Mouse (Mus musculus): ENCODE data around the gene Cldn4. TPM values are rescaled to one million over a fixed set of nuclear protein-coding genes. Genes with fewer than 3 reads are reported as not detected.

Cldn4 gene
- polyA plus RNA-seq, 1 experiment from 2014 or later, result 43.8 TPM

- Histone ChIP-seq H3K27me3 (ENCODE audit: control insufficient read depth, insufficient read depth, low read length) (no peaks in the 10 kb centered on the region), H3K4me2 (replicated peaks; ENCODE audit: low read depth) (no peak overlapping the region), H3K27ac (replicated peaks) (no peak overlapping the region), H3K4me1 (replicated peaks; ENCODE audit: control insufficient read depth, insufficient read depth) (peaks cover 5% of the 10 kb centered on the region), H3K36me3 (ENCODE audit: control insufficient read depth, insufficient read depth, low read length) (no peaks in the 10 kb centered on the region), H3K9ac (ENCODE audit: low read length) (no peak overlapping the region), H3K9me3 (ENCODE audit: control insufficient read depth, low read length) (no peaks in the 10 kb centered on the region), H3K4me3 (ENCODE audit: low read depth, low read length) (no peak overlapping the region)
- TF ChIP-seq CTCF (IDR thresholded peaks at IDR 0.05; ENCODE audit: low read depth) (peak; percentile 83), EP300 (optimal IDR thresholded peaks at IDR 0.05) (no peak)
- ATAC-seq (ENCODE audit: low FRiP score, low TSS enrichment) (peak; percentile 54; the same call in 1 of the 2 replicates), DNase-seq (ENCODE audit: low spot score) (peak; percentile 40)
- WGBS, result 27% methylated on average over 12 of the region's 12 CpGs
These were observed 45.6 kb downstream of the Cldn4 start for GRCm38 (mm10) chr5:134901012-134901643.

- Histone ChIP-seq H3K36me3 (ENCODE audit: control insufficient read depth, insufficient read depth, low read length) (no peaks in the 10 kb centered on the region), H3K9ac (ENCODE audit: low read length) (peak overlapping the region; percentile 27; the same call in 1 of the 2 replicates), H3K4me3 (ENCODE audit: low read depth, low read length) (no peak overlapping the region), H3K27me3 (ENCODE audit: control insufficient read depth, insufficient read depth, low read length) (no peaks in the 10 kb centered on the region), H3K4me2 (replicated peaks; ENCODE audit: low read depth) (no peak overlapping the region), H3K4me1 (replicated peaks; ENCODE audit: control insufficient read depth, insufficient read depth) (peaks cover 5% of the 10 kb centered on the region), H3K9me3 (ENCODE audit: control insufficient read depth, low read length) (no peaks in the 10 kb centered on the region), H3K27ac (replicated peaks) (peak overlapping the region; percentile 30)
- ATAC-seq (ENCODE audit: low FRiP score, low TSS enrichment) (peak; percentile 52; the same call in 1 of the 2 replicates), DNase-seq (ENCODE audit: low spot score) (no peak)
- WGBS, result 21% methylated on average over 17 of the region's 17 CpGs
- TF ChIP-seq EP300 (optimal IDR thresholded peaks at IDR 0.05) (no peak), CTCF (IDR thresholded peaks at IDR 0.05; ENCODE audit: low read depth) (no peak)
These were observed 49.1 kb downstream of the Cldn4 start for GRCm38 (mm10) chr5:134897596-134897995.

GRCm38 (mm10) chr5:134896965-134897364, 49.8 kb downstream of the Cldn4 start:
- Histone ChIP-seq H3K4me3 (ENCODE audit: low read depth, low read length) (no peak overlapping the region), H3K27ac (replicated peaks) (peak overlapping the region; percentile 30; the same call in 1 of the 2 replicates), H3K4me1 (replicated peaks; ENCODE audit: control insufficient read depth, insufficient read depth) (peaks cover 5% of the 10 kb centered on the region), H3K4me2 (replicated peaks; ENCODE audit: low read depth) (no peak overlapping the region), H3K36me3 (ENCODE audit: control insufficient read depth, insufficient read depth, low read length) (no peaks in the 10 kb centered on the region), H3K9ac (ENCODE audit: low read length) (no peak overlapping the region), H3K9me3 (ENCODE audit: control insufficient read depth, low read length) (no peaks in the 10 kb centered on the region), H3K27me3 (ENCODE audit: control insufficient read depth, insufficient read depth, low read length) (no peaks in the 10 kb centered on the region)
- no peak for ATAC-seq (ENCODE audit: low FRiP score, low TSS enrichment)
- WGBS, result 69% methylated on average over 8 of the region's 8 CpGs
- DNase-seq (ENCODE audit: low spot score), result no peak
- TF ChIP-seq EP300 (optimal IDR thresholded peaks at IDR 0.05), result no peak
- no peak for TF ChIP-seq CTCF (IDR thresholded peaks at IDR 0.05; ENCODE audit: low read depth)

GRCm38 (mm10) chr5:134895291-134895690, 51.4 kb downstream of the Cldn4 start:
- Histone ChIP-seq H3K27me3 (ENCODE audit: control insufficient read depth, insufficient read depth, low read length) (no peaks in the 10 kb centered on the region), H3K36me3 (ENCODE audit: control insufficient read depth, insufficient read depth, low read length) (no peaks in the 10 kb centered on the region), H3K9ac (ENCODE audit: low read length) (no peak overlapping the region), H3K4me2 (replicated peaks; ENCODE audit: low read depth) (no peak overlapping the region), H3K9me3 (ENCODE audit: control insufficient read depth, low read length) (no peaks in the 10 kb centered on the region), H3K4me1 (replicated peaks; ENCODE audit: control insufficient read depth, insufficient read depth) (peaks cover 5% of the 10 kb centered on the region), H3K27ac (replicated peaks) (no peak overlapping the region), H3K4me3 (ENCODE audit: low read depth, low read length) (no peak overlapping the region)
- 43% methylated on average over 8 of the region's 8 CpGs for WGBS
- no peak for DNase-seq (ENCODE audit: low spot score)
- ATAC-seq (ENCODE audit: low FRiP score, low TSS enrichment), result peak; percentile 46; the same call in 1 of the 2 replicates
- no peak for TF ChIP-seq CTCF (IDR thresholded peaks at IDR 0.05; ENCODE audit: low read depth)
- TF ChIP-seq EP300 (optimal IDR thresholded peaks at IDR 0.05), result no peak

Other genes starting within 250 kb of the Cldn4 start
- 254 and 340 TPM in 2 replicates for gene Eln, start 199.6 kb downstream of the Cldn4 start, polyA plus RNA-seq (2015; fragmentation: Nextera tagmentation; extraction: Ambion mirVana)
- gene Tmem270, start 40.2 kb downstream of the Cldn4 start, polyA plus RNA-seq (2015; fragmentation: Nextera tagmentation; extraction: Ambion mirVana), result not detected in 2 replicates
- gene Cldn13, start 31.4 kb downstream of the Cldn4 start, polyA plus RNA-seq (2015; fragmentation: Nextera tagmentation; extraction: Ambion mirVana), result 0.24 and 0.29 TPM in 2 replicates
- gene Mettl27, start 14.6 kb downstream of the Cldn4 start, polyA plus RNA-seq (2015; fragmentation: Nextera tagmentation; extraction: Ambion mirVana), result 9.4 and 10.2 TPM in 2 replicates
- gene Cldn3, start 39.3 kb upstream of the Cldn4 start, polyA plus RNA-seq (2015; fragmentation: Nextera tagmentation; extraction: Ambion mirVana), result 15.4 and 16.2 TPM in 2 replicates
- gene Abhd11, start 62.2 kb upstream of the Cldn4 start, polyA plus RNA-seq (2015; fragmentation: Nextera tagmentation; extraction: Ambion mirVana), result 56.5 and 64.0 TPM in 2 replicates
- gene Stx1a, start 76.5 kb upstream of the Cldn4 start, polyA plus RNA-seq (2015; fragmentation: Nextera tagmentation; extraction: Ambion mirVana), result 5.3 TPM in 2 replicates
- 24.3 and 26.1 TPM in 2 replicates for gene Dnajc30, start 117.3 kb upstream of the Cldn4 start, polyA plus RNA-seq (2015; fragmentation: Nextera tagmentation; extraction: Ambion mirVana)
- gene Bud23, start 118.0 kb upstream of the Cldn4 start, polyA plus RNA-seq (2015; fragmentation: Nextera tagmentation; extraction: Ambion mirVana), result 46.8 and 51.9 TPM in 2 replicates
- gene Vps37d, start 131.3 kb upstream of the Cldn4 start, polyA plus RNA-seq (2015; fragmentation: Nextera tagmentation; extraction: Ambion mirVana), result 3.3 and 3.4 TPM in 2 replicates
- 0.22 and 0.91 TPM in 2 replicates for gene Mlxipl, start 143.0 kb upstream of the Cldn4 start, polyA plus RNA-seq (2015; fragmentation: Nextera tagmentation; extraction: Ambion mirVana)
- 9.9 and 11.6 TPM in 2 replicates for gene Tbl2, start 202.7 kb upstream of the Cldn4 start, polyA plus RNA-seq (2015; fragmentation: Nextera tagmentation; extraction: Ambion mirVana)
- gene Bcl7b, start 221.3 kb upstream of the Cldn4 start, polyA plus RNA-seq (2015; fragmentation: Nextera tagmentation; extraction: Ambion mirVana), result 46.4 and 50.4 TPM in 2 replicates
- gene Baz1b, start 240.3 kb upstream of the Cldn4 start, polyA plus RNA-seq (2015; fragmentation: Nextera tagmentation; extraction: Ambion mirVana), result 9.6 and 10.2 TPM in 2 replicates

Data from stomach, postnatal 0 days (tissue).